Mouse (Mus musculus) spleen, adult 12 weeks (tissue): Measurements from ENCODE around the gene Riox2.
A peak's percentile ranks its signal among the peaks of the same experiment; 100 is the strongest.
"Not testable (repeated sequence)": the region's sequence is repeated elsewhere in the genome, so short reads cannot be mapped to it uniquely, and the experiment has no call there.

Source experiments
- DNase-seq: peaks from one replicate; pipeline ENCODE4 v3.0.0; 2022; ENCODE audit warnings: low spot score

The Riox2 gene

DNA sequence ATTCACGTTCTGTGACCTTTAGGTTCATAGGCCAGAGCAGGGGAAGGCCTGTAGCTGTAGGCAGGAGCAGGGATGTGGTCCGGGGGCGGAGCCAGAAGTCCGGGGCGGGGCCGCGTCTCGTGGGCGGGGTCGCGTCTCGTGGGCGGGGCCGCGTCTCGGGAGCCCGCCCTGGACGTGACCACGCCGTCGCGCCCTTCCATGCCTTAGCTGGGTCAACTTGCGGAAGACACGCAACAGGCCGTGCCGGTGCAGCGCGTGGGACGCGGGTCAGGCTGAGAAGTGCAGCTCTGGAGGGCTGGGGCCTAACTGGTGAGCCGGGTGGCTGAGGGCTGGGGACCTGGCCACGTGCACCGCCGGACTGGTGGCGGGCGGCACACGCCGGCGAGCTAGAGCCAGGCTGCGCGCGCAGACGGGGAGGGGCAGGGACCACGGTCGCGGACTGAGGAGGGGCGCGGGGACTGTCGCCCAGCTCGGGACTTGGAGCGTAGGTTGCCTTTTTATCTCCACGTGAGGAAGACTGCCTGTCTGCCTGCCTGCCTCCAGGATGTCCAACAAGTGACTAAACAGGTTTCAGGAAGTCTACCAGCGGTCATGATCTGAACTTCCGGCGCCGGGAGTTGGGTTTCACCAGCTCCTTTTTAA lies at the start of gene Riox2:
Riox2 (plus strand) TSS at position 139 of the 642 bp plus-strand sequence.
- DNase-seq = peak; percentile 84

DNA sequence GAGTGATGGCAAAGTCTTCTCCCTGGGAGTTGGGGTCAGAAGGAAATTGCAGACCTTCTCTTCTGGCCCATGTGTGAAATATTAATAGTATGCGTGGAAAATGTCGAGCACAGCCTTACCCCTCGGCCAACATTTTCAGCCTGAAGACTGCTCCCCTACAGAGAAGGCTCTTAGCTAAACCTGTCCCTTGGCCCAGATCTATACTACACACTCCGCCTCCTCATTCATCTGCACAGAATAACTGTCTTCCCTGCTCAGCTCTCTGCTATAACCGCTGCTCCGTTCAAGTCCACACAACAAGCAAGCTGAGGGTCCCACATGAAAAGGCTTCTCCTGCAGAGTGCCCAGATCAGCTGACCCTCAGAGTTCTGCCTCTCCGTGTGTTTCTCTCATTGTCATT lies 43.6 kb upstream of the Riox2 start:
- no peak for DNase-seq

DNA sequence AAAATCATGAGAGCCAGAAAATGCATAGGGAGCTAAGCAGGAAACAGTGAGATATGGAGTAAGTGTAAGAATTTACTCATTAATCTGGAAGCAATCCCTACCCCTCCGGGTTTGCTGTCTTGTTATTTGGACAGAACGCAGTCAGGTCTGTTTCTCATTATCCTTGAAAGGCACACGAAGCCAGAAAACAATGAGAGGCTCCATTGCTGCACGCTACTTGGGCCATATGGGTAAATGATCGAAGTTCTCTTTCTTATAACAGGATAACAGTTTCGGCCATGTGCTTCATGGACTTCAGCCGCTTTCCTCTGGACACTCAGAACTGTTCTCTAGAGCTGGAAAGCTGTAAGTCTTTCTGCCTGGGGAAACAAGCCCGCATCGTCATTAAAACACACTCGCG lies 38.4 kb upstream of the Riox2 start:
- no peak for DNase-seq

DNA sequence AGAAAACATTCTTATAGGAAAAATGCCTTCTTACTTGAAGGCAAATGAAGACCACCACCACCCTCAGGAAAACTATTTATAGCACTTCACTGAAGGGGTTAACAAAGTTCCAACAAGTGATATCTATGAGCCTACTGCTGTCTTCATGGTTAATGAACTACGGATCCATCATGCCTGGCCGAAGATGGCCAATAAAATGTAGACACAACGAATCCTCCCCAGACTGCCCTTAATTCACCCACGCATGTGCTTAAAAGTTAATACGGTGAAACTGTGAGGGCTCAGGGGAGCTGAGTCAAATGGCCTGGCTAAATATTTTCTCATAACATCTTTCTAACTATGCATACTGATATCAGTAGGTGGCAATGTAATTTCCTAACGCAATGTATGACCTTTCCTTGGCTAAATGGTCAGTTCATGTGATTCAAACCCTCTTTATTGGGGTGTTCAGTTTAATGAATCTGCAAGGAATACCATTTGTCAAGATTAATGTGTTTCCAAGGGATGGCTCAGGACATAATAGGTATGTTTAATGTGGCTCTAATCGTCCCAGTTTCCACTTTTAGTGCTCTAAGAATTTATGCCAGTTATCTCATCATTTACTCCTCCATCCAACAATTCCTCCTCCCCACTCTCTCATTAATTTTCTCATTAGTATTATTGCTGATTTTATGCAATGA lies 26.6 kb upstream of the Riox2 start:
- DNase-seq = no peak

DNA sequence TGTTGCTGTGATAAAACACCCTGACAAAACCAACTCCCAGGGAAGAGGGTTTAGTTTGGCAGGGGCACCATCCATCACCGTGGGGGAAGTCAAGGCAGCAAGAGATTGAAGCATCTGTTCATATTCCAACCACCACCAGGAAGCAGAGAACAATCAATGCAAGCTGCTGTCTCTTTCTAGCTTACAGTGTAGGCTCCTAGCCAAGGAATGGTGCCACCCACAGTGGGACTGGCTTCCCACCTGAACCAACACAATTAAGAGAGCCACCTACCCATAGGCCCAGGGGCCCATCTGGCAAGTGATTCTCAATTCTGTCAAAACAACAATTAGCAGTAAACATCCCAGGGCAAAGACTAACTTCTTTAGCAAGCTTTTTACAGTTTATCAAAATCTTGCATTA lies 23.4 kb upstream of the Riox2 start:
- no peak for DNase-seq

DNA sequence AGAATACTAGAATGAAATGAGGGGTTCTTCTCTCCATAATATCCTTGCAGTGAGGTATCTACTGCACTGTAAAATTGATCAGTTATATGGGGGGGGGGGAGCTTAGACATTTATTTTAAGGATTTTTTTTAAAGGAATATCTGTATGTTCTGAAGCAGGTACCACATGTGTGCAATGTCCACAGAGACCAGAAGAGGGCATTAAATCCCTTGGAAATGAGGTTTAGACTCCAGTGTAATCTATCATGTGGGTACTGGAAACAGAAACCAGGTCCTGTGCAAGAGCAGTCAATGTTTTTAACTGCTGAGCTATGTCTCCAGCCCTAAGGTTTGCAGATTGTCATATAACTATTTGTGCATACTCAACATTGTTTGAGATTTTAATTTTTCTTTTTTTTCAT lies 22.5 kb upstream of the Riox2 start:
- DNase-seq = no peak

DNA sequence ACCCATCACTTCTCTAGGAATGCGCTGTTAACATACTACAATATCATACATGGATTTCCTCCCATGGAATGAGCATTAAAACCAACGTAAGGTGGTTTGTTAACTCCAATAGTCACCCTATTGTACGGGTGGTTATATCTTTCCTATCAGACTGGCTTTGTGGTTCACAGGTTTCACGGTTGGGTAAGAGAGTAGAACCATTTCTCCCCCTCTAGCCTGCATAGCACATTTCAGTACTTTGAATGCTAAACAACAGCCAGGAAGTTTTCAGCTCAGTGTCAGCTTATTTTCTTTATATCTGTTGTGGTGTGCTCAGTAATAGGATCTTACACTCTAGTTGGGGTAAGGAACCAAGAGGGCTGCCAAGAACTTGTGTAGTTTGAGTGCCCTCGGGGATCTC lies 19.8 kb upstream of the Riox2 start:
- no peak for DNase-seq

DNA sequence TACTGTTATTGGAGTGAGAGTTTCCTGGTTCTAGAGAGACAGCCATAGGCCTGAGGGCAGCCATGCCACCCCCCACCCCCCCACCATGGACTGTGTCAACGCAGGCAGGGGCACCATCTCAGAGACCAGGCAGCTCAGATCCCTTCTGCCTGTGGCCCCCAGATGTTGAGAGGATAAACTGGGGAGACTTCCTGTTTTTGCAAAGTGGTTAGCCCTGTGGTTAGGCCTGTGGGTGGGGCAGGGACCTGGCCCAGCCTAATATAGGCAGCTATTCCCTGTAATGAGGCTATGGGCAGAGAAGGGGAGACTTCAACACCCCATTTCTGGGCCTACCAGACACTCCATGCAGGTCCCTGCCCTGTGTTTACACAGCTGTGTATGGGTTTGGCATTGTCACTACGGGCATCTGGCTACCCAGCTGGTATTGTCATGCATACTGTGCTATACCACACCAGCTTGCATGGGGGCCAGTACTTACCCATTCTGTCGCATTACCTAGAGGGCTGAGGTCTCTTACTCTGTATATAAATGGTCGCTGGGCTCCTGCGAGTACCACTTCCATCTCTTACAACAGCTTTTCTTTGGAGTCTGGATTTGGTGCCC lies 12.2 kb upstream of the Riox2 start:
- DNase-seq = not testable (repeated sequence)

DNA sequence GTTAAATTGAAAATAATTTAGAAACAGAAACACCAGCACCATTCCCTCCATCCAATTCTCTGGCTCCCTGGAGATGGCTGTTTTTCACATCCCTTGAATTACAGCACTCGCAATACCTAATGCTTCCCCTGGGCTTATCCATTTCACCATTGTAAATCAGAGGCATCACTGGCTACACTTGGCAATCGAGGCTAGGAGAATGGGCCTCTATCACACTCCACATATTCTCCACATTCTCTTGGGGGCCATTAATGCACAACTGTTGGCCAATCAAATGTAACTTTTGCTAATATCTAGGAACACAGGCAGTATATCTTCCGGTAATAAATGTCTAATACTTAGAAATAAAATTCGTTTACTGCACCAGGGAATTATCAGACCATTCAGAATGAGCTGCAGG lies 8.0 kb upstream of the Riox2 start:
- no peak for DNase-seq

DNA sequence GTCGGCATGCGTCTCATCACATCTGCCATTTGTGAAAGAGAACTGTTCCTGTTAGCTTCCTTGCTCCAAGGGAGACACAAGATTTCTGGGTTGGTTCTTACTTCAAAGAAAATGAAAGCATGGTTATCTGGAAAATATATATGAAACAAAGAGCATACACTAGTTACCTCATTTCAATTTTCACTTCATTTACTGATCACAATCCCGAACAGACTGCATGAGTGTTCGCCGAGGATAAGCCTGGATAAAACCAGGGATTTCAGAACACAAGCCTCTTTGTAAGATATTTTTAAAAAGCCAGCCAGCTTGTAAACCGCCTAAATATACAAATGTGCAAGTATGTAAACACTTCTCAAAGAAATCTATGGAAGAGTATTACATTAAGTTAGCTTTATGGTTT lies 7.6 kb upstream of the Riox2 start:
- DNase-seq = no peak

DNA sequence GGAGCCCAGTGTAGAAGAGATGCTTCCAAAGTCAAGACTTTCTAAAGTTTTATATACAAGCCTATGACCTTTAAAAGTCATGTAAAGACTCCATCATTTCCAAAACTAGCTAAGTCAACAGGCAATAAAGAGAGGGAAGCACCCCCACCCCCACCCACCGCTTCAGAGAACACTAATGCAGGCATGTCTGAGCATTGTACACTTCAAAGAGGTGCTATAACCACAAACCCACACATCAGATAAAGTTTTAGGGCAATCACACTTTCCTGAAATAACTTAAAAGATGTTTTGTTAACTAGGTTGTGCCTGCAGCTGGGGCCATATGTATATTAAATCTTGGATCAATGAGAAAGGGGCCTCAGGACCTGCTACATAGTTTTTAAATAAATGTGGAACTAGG lies 1.7 kb upstream of the Riox2 start:
- DNase-seq = no peak

DNA sequence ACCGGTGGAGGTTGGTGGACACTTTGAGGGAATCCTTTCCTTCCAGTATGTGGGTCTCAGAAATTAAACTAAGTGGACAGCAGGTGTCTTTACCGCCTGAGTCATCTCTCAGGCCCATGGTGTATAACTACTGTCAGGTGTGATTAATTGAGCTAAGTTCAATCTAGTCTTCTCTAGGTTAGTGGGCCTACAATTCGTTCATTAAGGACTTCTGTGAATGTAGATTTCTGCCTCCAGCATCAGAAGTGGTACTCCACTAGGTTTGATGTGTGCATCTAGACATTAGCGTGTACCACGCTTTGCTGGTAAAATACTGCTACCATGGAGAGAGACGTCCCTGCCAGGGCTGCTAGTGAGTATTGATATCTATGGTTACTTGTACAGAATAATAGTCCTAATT lies 971 bp downstream of the Riox2 start:
- DNase-seq = no peak

DNA sequence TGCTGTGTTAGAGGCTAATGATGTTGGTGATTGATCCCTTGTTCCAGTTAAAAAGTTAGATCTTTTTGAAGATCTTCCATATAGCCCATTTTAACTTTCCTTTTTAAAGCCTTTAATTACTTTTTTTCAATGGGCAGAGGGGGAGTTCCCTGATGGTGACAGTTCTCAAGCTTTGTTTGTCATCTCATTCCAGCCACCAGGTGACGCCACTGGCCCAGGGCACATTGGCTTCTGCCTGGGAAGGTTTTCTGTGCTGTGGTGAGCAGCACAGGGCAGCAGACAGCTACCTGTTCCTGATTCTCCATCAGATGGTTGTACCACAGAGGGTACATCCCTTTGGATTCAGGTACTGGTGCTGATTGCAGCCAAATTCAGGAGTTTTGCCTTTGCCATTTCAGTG lies 3.2 kb downstream of the Riox2 start:
- DNase-seq = no peak

DNA sequence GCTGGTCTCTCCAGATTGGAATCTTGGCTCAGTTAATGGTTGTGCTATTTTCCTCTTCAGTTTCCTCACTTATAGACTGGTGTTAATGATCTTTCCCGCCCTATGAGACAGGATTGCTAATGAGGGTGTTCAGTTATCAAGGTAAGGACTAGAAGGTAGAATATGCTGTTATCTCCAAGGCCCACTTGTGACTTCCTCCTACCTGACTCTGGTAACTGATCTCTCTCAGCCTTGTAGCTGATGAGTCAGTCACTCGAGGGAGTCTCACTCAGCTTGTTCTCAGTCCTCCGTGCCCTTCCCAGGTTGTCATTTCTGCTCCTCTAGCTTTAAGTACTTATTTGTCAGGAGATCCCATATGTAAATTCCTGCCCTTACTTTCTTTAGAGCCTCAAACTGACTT lies 6.4 kb downstream of the Riox2 start:
- DNase-seq = no peak

DNA sequence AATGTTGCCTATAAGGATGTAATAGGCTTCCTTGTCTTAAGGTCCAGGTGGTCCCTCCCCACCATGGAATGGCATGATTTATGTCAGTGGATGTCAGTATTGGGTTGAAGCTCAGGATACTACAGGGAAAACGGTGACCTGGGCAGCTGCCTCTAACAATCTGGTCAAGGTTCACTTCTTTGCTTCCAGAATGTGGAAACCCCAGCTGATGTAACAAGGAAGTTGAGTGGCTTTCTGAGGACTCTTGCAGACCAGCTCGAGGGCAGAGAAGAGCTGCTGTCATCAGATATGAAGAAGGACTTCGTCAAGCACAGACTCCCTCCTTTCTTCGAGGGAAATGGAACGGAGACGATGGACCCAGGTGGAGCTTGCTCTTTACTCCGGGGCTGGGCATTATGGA lies 15.7 kb downstream of the Riox2 start:
- DNase-seq = no peak

DNA sequence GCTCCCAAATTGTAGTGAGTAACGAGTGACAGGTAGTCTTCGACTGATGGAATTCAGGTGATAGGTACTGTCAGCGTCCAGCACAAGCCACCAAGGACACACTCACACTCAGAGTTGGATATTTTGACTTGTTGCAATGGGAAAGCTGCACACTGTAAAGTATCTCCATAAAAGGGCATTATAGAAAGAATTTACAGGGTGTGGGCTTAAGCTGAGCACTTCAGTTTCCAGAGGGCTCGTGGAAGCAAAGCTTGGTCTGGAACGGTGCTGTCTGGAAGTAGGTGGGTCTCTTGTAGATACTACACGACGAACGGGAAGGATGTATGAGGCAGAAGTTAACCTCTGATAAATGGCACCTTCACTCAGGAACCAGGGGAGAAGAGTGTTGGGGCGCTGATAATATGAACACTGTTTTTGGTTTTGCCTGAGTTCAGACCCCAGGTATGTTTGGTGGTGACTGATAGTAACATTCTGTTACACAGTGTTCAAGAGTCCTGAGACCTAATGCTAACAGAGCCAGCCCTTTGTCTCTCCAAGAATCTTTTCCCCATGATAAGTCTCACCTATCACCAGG lies 16.5 kb downstream of the Riox2 start:
- DNase-seq = no peak

DNA sequence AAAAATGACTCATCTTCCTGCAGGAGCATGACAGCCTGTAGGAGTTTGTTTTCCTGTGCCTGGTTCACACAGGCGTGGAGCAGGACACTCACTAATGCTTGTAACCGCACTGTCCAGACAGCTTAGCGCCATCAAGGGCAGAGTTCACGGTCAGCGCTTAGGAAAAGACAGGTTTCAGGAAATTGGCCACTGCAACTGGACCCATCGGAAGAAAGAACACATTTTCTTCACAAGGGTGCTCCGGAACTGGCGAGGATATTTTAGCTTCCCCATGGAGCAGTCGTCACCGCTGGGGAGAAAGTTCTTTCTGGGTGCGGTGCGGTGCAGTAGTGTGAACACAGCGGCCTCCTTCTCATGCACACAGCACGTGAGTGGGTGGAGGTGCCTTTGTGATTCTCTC lies 21.6 kb downstream of the Riox2 start:
- DNase-seq = no peak

DNA sequence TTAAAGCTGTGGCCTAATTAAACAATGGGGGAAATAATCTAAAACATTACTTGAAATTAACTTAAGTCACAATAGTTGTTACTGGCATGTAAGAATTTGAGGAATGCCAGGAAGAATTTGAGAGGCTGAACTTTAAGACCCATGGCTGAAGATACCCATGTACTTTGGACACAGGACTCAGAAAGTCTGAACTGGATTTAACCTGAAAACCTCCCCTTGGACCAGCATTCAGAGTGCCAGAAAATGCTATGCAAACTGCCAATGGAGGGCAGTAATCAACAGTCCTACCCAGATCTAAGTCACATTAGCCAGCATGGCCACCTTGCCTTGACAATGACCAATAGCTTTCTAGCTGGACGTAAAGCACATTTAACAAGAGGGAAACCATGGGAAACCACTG lies 26.4 kb downstream of the Riox2 start:
- no peak for DNase-seq

DNA sequence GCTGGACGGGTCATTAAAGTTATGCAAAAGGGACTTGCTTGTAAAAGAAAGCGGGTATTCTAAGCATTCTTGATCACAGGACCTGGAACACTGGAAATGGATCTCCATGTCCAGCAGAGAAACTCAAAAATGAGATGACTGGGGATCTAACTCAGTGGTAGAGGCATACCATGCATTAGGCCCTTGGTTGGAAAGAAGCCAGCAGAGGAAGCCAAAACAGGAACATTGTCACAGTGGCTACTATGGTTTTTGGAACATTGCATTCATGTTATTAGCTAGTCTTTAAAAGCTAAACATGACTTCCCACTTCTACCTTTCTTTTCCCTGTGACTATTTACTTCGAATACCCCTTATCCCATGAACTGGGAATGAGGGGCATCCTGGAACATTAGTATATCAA lies 27.6 kb downstream of the Riox2 start:
- DNase-seq = no peak

DNA sequence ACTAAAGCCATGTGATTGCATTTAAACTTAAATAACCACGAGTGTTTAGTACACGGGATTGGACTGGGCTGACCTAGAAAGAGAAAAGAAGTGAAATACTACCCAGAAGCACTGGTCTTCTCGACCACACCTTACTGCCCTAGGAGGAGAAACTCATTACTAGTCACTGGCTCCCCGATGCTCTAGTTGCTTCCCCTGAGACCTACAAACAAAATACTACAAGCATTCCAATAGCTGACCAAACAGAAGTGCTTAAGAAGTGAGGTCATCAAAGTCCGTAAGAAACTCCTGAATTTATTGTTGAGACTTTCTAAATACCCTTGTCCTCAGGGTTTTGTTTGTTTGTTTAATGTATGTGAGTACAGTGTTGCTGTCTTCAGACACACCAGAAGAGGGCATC lies 38.3 kb downstream of the Riox2 start:
- DNase-seq = no peak

DNA sequence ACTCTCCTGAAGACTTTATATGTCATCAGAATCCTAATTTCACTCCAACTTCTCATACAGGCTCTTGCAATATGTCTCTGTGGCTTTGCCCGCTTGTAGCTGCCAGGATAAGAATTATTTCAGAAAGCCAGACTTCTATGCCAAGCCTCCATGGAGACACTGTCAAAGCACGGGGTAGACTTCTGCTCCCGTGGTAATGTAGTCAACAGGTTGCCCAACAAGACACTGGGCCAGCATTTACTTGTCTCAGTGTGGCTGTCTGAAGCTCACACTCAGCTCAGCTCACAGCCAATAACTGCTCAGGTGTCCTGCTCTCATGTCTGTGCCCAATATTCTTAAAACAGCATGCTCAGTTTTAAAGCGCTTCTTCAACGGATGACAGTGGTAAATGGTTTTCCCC lies 43.6 kb downstream of the Riox2 start:
- no peak for DNase-seq

DNA sequence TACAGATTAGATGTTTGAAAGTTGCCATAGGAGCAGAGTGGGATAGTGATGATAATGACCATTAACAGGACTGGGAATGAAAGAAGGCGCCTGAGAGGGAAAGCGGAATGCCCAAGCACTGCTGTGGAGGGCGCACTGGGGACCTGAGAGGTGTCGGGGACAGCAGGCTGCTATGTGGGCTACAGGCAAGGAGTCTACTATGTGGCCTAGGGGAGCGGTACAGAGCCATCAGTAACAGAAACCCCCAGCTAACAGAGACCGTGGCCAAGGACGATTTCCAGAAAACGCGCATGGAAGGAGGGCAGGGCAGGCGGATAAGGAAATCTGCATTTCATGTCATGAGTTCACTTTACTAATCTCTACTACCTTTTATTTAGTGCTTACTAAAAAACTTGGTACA lies 45.4 kb downstream of the Riox2 start:
- DNase-seq = no peak

DNA sequence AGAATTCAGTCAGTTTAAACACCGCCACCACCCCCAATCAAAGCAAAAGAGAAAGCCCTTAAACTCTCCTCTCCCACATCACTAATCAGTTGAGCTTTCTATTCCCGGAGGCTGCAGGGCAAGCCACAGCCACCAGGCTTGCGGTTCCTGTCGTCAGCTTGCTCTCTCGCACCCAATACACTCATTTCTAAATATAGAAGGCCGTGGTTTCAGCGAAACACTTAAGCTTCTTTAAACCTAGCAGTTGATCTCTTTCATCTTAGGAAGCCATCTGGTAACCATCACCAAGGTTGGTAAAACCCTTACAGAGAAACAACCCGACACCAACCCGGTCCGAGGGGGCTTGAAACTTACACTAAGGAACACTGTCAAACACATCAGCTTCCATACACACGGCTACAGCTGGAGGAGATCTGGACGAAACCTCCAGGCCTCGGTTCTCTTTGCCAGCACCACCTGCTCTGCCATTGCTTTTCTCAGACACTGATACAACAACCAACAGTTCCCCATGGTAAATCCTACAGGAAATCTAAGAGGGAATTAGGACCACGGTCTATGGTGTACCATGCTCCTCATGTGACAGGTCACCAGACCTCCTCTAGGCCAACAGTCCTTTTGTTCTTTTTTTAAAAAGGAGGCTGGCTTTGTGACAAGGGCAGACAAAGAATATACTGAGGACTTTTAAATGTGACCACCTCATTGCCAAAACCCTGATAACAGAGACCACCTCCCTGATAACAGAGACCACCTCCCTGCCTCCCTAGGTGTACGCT lies 46.1 kb downstream of the Riox2 start:
- peak; percentile 14 for DNase-seq
